In the genomic region with DNA sequence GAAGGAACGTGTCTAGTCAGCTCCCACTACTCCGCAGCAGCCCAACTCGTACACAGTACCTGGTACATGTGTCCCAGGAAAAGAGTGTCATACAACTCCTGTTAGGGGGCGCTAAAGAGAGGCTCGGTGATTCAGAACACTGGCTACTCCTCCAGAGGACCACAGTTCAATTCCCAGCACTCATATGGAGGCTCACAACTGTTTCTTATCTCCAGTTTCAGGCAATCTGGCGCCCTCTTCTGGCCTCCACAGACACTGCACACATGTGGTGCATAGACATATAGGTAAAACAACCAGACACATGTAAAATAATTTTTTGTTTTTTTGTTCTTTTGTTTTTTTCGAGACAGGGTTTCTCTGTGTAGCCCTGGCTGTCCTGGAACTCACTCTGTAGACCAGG, we compare ENCODE assay signal across 20 mouse cellular contexts. TPM values are rescaled to one million over a fixed set of nuclear protein-coding genes. Genes with fewer than 3 reads are reported as not detected.
A peak's percentile ranks its signal among the peaks of the same experiment; 100 is the strongest.
DNase-seq lines count a peak whose midpoint lies in the region; ATAC-seq and TF ChIP-seq lines count a peak whose summit lies in the region.
"Had no signal": no experiment of that assay in that cellular context is flagged by ENCODE, and none has a peak within 500 bp of the region (broad histone marks: within the 10 kb centered on the region; RNA-seq: fewer than 3 reads in every experiment).

No protein-coding gene starts in this region.

- no peak overlapping the region for H3K27ac ChIP-seq in hindbrain, postnatal 0 days
- no peak overlapping the region for H3K27ac ChIP-seq in hindbrain, embryonic 14.5 days
- H3K27ac ChIP-seq in lung, embryonic 14.5 days (ENCODE audit: low read depth) = no peak overlapping the region
- H3K27ac ChIP-seq in small intestine, adult 2 months (ENCODE audit: insufficient read depth, low read depth, low read length) = no peak overlapping the region
- H3K27ac ChIP-seq: hindbrain, embryonic 13.5 days; limb, embryonic 13.5 days; midbrain, embryonic 10.5 days had no signal

- H3K4me1 ChIP-seq in hindbrain, postnatal 0 days (ENCODE audit: insufficient read depth, low read length) = no peaks in the 10 kb centered on the region
- no peaks in the 10 kb centered on the region for H3K4me1 ChIP-seq in hindbrain, embryonic 14.5 days (replicated peaks; ENCODE audit: control insufficient read depth, insufficient read depth, low read length)
- H3K4me1 ChIP-seq in lung, embryonic 14.5 days (ENCODE audit: insufficient read depth) = no peaks in the 10 kb centered on the region
- H3K4me1 ChIP-seq in lung, adult 2 months (ENCODE audit: control insufficient read depth, insufficient read depth, low read length) = no peaks in the 10 kb centered on the region
- peaks cover 1% of the 10 kb centered on the region; the same call in 1 of the 2 replicates for H3K4me1 ChIP-seq in small intestine, adult 2 months (ENCODE audit: control insufficient read depth, insufficient read depth, insufficient read length, low read length)
- H3K4me1 ChIP-seq: hindbrain, embryonic 13.5 days; limb, embryonic 13.5 days; midbrain, embryonic 10.5 days had no signal

- no peak for DNase-seq in hindbrain, postnatal 0 days (ENCODE audit: low spot score)
- DNase-seq in hindbrain, embryonic 14.5 days (ENCODE audit: low spot score) = no peak
- no peak for DNase-seq in lung, embryonic 14.5 days
- no peak for DNase-seq in lung, adult 2 months
- DNase-seq in ES-CJ7 (ENCODE audit: low read depth, low spot score) = peak; percentile 67
- DNase-seq in natural killer cell, adult 2 months (ENCODE audit: low spot score in 2 of 2) = no peak
- DNase-seq: adrenal gland, adult 2 months; cerebellum, adult 8-10 months; heart, adult 18-20 months; kidney, adult 9 months; lung, postnatal 10 days; right cerebral cortex, adult 18-20 months; spleen, adult 18-20 months had no signal

- H3K36me3 ChIP-seq in hindbrain, postnatal 0 days (ENCODE audit: insufficient read depth, low read length) = no peaks in the 10 kb centered on the region
- no peaks in the 10 kb centered on the region for H3K36me3 ChIP-seq in hindbrain, embryonic 14.5 days (replicated peaks; ENCODE audit: control insufficient read depth, insufficient read depth)
- H3K36me3 ChIP-seq in lung, embryonic 14.5 days (ENCODE audit: insufficient read depth) = no peaks in the 10 kb centered on the region
- H3K36me3 ChIP-seq in small intestine, adult 2 months (ENCODE audit: control insufficient read depth, insufficient read depth, low read length) = peaks cover 1% of the 10 kb centered on the region; the same call in 1 of the 2 replicates
- H3K36me3 ChIP-seq: hindbrain, embryonic 13.5 days; midbrain, embryonic 10.5 days had no signal

- H3K9me3 ChIP-seq in hindbrain, postnatal 0 days (ENCODE audit: low read length) = no peaks in the 10 kb centered on the region
- H3K9me3 ChIP-seq in hindbrain, embryonic 14.5 days (ENCODE audit: control insufficient read depth, low read length) = no peaks in the 10 kb centered on the region
- H3K9me3 ChIP-seq in lung, embryonic 14.5 days (ENCODE audit: low read depth, low read length) = no peaks in the 10 kb centered on the region
- H3K9me3 ChIP-seq: midbrain, embryonic 10.5 days had no signal

- TF ChIP-seq CTCF in hindbrain, postnatal 0 days (IDR thresholded peaks at IDR 0.05; ENCODE audit: low read depth) = 0 out of 2 replicates have a peak, but pooled peaks have one; percentile 21
- peak; percentile 29 for TF ChIP-seq CTCF in lung, embryonic 14.5 days (IDR thresholded peaks at IDR 0.05; ENCODE audit: low read depth)
- TF ChIP-seq CTCF in lung, adult 2 months (IDR thresholded peaks at IDR 0.05; ENCODE audit: insufficient read depth, low read length) = no peak
- peak; percentile 23; the same call in 1 of the 2 replicates for TF ChIP-seq CTCF in small intestine, adult 2 months (IDR thresholded peaks at IDR 0.05; ENCODE audit: extremely low read depth, insufficient read length, insufficient replicate concordance, low read depth, low read length)

- no peaks in the 10 kb centered on the region for H3K27me3 ChIP-seq in hindbrain, postnatal 0 days (ENCODE audit: insufficient read depth, low read length)
- no peaks in the 10 kb centered on the region for H3K27me3 ChIP-seq in hindbrain, embryonic 14.5 days (ENCODE audit: control insufficient read depth, insufficient read depth, low read length)
- H3K27me3 ChIP-seq in lung, embryonic 14.5 days (ENCODE audit: insufficient read depth, low read length) = no peaks in the 10 kb centered on the region
- no peaks in the 10 kb centered on the region for H3K27me3 ChIP-seq in small intestine, adult 2 months (ENCODE audit: control insufficient read depth, insufficient read depth, low read length)

- no peak overlapping the region for H3K4me2 ChIP-seq in hindbrain, postnatal 0 days (ENCODE audit: low read depth, low read length)
- no peak overlapping the region for H3K4me2 ChIP-seq in hindbrain, embryonic 14.5 days (replicated peaks)
- no peak overlapping the region for H3K4me2 ChIP-seq in lung, embryonic 14.5 days
- H3K4me2 ChIP-seq: hindbrain, embryonic 13.5 days; limb, embryonic 13.5 days had no signal

- no peak overlapping the region for H3K4me3 ChIP-seq in hindbrain, postnatal 0 days (ENCODE audit: low read length)
- no peak overlapping the region for H3K4me3 ChIP-seq in hindbrain, embryonic 14.5 days (replicated peaks; ENCODE audit: low read length)
- H3K4me3 ChIP-seq in lung, embryonic 14.5 days (ENCODE audit: low read depth, low read length) = no peak overlapping the region
- H3K4me3 ChIP-seq in lung, adult 2 months (replicated peaks; ENCODE audit: extremely low read depth, low read depth, low read length) = no peak overlapping the region
- H3K4me3 ChIP-seq in small intestine, adult 2 months (ENCODE audit: low read depth, low read length) = no peak overlapping the region
- H3K4me3 ChIP-seq: hindbrain, embryonic 13.5 days; limb, embryonic 13.5 days; midbrain, embryonic 10.5 days had no signal

- no peak overlapping the region for H3K9ac ChIP-seq in hindbrain, postnatal 0 days (replicated peaks; ENCODE audit: low read length)
- no peak overlapping the region for H3K9ac ChIP-seq in hindbrain, embryonic 14.5 days
- no peak overlapping the region for H3K9ac ChIP-seq in lung, embryonic 14.5 days
- H3K9ac ChIP-seq: hindbrain, embryonic 13.5 days; limb, embryonic 13.5 days had no signal

- ATAC-seq in hindbrain, postnatal 0 days = no peak
- ATAC-seq in hindbrain, embryonic 14.5 days (ENCODE audit: low FRiP score) = no peak
- no peak for ATAC-seq in lung, embryonic 14.5 days (ENCODE audit: insufficient read depth)
- ATAC-seq: forebrain, embryonic 14.5 days had no signal

- TF ChIP-seq POLR2A in lung, adult 2 months (IDR thresholded peaks at IDR 0.05; ENCODE audit: borderline replicate concordance, extremely low read depth, low read depth, low read length) = no peak
- no peak for TF ChIP-seq POLR2A in small intestine, adult 2 months (IDR thresholded peaks at IDR 0.05; ENCODE audit: low read depth, low read length)

- WGBS in hindbrain, postnatal 0 days = 85% methylated on average over 7 of the region's 7 CpGs
- WGBS in hindbrain, embryonic 14.5 days = 79% methylated on average over 7 of the region's 7 CpGs
- 74% methylated on average over 7 of the region's 7 CpGs for WGBS in lung, embryonic 14.5 days
- WGBS in lung, adult 2 months = 77% methylated on average over 7 of the region's 7 CpGs
- 84% methylated on average over 7 of the region's 7 CpGs for WGBS in small intestine, adult 2 months

RNA-seq across cellular contexts. Expression of gene Kdelr2, which starts 9.5 kb away (rescaled TPM):
- 91.8 and 108 TPM in 2 replicates for total RNA-seq in hindbrain, postnatal 0 days (2014; rRNA removed)
- 140 and 143 TPM in 2 replicates for polyA plus RNA-seq in hindbrain, postnatal 0 days (2015; fragmentation: Nextera tagmentation; extraction: Ambion mirVana)
- 146 and 147 TPM in 2 replicates for polyA plus RNA-seq in hindbrain, embryonic 14.5 days (2014; fragmentation: Nextera tagmentation; extraction: Ambion mirVana)
- polyA plus RNA-seq in lung, embryonic 14.5 days (2014; fragmentation: Nextera tagmentation; extraction: Ambion mirVana) = 343 and 370 TPM in 2 replicates
- 131 TPM in 2 replicates for polyA plus RNA-seq in lung, adult 2 months (2012; rRNA removed)
- polyA plus RNA-seq in small intestine, adult 2 months (2012; rRNA removed) = 163 and 240 TPM in 2 replicates

RNA-seq across cellular contexts. Expression of gene Grid2ip, which starts 37.0 kb away (rescaled TPM):
- 2.4 and 5.1 TPM in 2 replicates for total RNA-seq in hindbrain, postnatal 0 days (2014; rRNA removed)
- polyA plus RNA-seq in hindbrain, postnatal 0 days (2015; fragmentation: Nextera tagmentation; extraction: Ambion mirVana) = 1.2 and 2.3 TPM in 2 replicates
- 0.25 and 0.60 TPM in 2 replicates for polyA plus RNA-seq in hindbrain, embryonic 14.5 days (2014; fragmentation: Nextera tagmentation; extraction: Ambion mirVana)
- polyA plus RNA-seq in lung, embryonic 14.5 days (2014; fragmentation: Nextera tagmentation; extraction: Ambion mirVana) = 0.17 and 0.27 TPM in 2 replicates
- polyA plus RNA-seq in lung, adult 2 months (2012; rRNA removed) = 0.02 and 0.09 TPM in 2 replicates
- polyA plus RNA-seq in small intestine, adult 2 months (2012; rRNA removed) = 0.09 and 0.22 TPM in 2 replicates
- total RNA-seq: gastrocnemius, adult 8-10 months; heart, adult 18-20 months had no signal
- polyA plus RNA-seq: heart, postnatal 0 days had no signal
